Mouse (Mus musculus) activated CD4-positive, CD25-positive, alpha-beta regulatory T cell, adult 9 weeks (primary cell): ENCODE data around the gene Chmp5. TPM values are rescaled to one million over a fixed set of nuclear protein-coding genes. Genes with fewer than 3 reads are reported as not detected.

Source experiments
- polyA plus RNA-seq: library from polyadenylated mRNA; unstranded; fragments of 100-300 nt; shearing (Covaris generic); gene quantifications from one replicate; pipeline ENCODE4 v1.2.1, GENCODE M21; 2017

Gene Chmp5
- polyA plus RNA-seq = 106 TPM

GRCm38 (mm10) chr4:40948160-40948708 is at the start of gene Chmp5, which contains the start of gene Bag1:
Chmp5 (plus strand) TSS chr4:40948407.
Bag1 (minus strand) TSS chr4:40948294.

GRCm38 (mm10) chr4:40919785-40920184 is 28.4 kb upstream of the Chmp5 start, which contains the start of gene Spink4:
Spink4 (plus strand) TSS chr4:40920052.

GRCm38 (mm10) chr4:40970842-40971701 is 22.9 kb downstream of the Chmp5 start, which contains the start of gene Nfx1:
Nfx1 (plus strand) TSS chr4:40970906.

Other genes with a start within 250 kb of the Chmp5 start
- gene Aptx, start 245.2 kb upstream of the Chmp5 start, polyA plus RNA-seq = 32.5 TPM
- gene Dnaja1, start 226.3 kb upstream of the Chmp5 start, polyA plus RNA-seq = 513 TPM
- 137 TPM for gene Smu1, start 190.5 kb upstream of the Chmp5 start, polyA plus RNA-seq
- gene B4galt1, start 94.4 kb upstream of the Chmp5 start, polyA plus RNA-seq = 25.4 TPM
- gene Spink4, start 28.4 kb upstream of the Chmp5 start, polyA plus RNA-seq = not detected
- gene Bag1, start 113 bp upstream of the Chmp5 start, polyA plus RNA-seq = 14.2 TPM
- gene Nfx1, start 22.5 kb downstream of the Chmp5 start, polyA plus RNA-seq = 116 TPM
- not detected for gene Aqp7, start 99.7 kb downstream of the Chmp5 start, polyA plus RNA-seq
- 10.1 TPM for gene Aqp3, start 149.8 kb downstream of the Chmp5 start, polyA plus RNA-seq
- gene Nol6, start 176.0 kb downstream of the Chmp5 start, polyA plus RNA-seq = 54.4 TPM
- 26.1 TPM for gene Ube2r2, start 187.3 kb downstream of the Chmp5 start, polyA plus RNA-seq